Mouse (Mus musculus): ENCODE measurements around the gene Chpf2. TPM values are rescaled to one million over a fixed set of nuclear protein-coding genes. Genes with fewer than 3 reads are reported as not detected.
A peak's percentile ranks its signal among the peaks of the same experiment; 100 is the strongest.

The Chpf2 gene
- polyA plus RNA-seq, 1 experiment from 2014 or later = 19.2 TPM

DNA sequence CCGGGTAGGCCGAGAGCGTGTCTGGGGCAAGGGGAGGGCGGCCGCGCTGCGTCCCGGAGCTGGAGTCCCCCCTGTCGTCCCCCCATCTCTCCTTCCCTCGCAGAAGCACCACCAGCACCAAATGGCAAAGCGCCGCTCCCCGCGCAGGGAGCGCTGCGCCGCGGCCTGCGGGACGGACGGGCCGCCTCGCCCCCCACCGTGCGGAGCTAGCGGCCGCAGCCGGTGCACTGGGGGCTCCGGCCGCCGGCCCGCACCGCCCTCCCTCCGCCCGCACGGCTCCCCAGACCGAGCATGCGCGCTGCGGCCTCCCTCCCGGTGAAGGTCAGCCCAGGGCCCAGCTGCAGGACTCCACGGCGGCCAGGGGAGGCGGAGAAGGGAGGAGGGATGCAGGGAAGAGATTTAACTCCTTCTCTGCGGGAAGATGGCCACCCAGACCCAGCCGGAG lies 18.1 kb downstream of the Chpf2 start:
- Histone ChIP-seq H3K36me3 (ENCODE audit: control insufficient read depth, insufficient read depth, low read length) (no peaks in the 10 kb centered on the region), H3K4me2 (replicated peaks; ENCODE audit: low read depth) (peak overlapping the region; percentile 73), H3K9me3 (ENCODE audit: control insufficient read depth, low read length) (no peaks in the 10 kb centered on the region), H3K4me1 (replicated peaks; ENCODE audit: control insufficient read depth, insufficient read depth) (peaks cover 21% of the 10 kb centered on the region), H3K4me3 (ENCODE audit: low read depth, low read length) (peak overlapping the region; percentile 71), H3K27me3 (ENCODE audit: control insufficient read depth, insufficient read depth, low read length) (no peaks in the 10 kb centered on the region), H3K27ac (replicated peaks) (peak overlapping the region; percentile 94), H3K9ac (ENCODE audit: low read length) (peak overlapping the region; percentile 76)
- TF ChIP-seq CTCF (IDR thresholded peaks at IDR 0.05; ENCODE audit: low read depth) (peak; percentile 59), EP300 (optimal IDR thresholded peaks at IDR 0.05) (no peak)
- WGBS = 1% methylated on average over 35 of the region's 46 CpGs
- DNase-seq (ENCODE audit: low spot score) (peak; percentile 89), ATAC-seq (ENCODE audit: low FRiP score, low TSS enrichment) (peak; percentile 72)

DNA sequence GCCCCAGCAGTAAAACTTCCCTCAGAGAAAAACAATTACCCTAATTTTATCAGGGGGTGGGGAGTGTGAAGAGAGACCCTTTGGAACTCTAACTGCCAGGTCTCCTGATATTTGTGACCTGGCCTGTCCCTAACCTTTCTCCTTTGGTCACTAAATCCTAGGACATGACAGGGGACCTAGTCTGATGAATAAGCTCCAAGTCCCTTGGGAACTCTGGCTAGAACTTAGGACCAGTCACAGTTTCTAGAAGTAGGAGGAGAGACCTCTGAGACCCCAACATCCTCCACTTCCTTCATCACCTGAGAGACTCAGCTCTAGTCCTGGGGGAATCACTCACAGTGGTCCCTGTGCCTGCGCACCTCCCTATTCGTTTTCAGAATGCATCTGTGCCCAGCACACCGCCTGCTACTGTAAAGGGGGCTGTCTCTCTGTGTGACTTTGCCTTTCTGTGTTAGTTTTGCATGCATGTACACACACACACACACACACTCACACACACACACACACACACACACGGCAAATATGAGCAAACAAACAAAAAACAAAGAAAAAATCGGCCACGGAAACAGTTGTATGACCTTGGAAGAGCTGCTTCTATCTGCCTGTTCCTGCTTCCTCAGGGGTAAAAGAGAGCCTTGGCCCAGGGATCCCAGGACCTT lies 18.9 kb downstream of the Chpf2 start:
- no peak for DNase-seq (ENCODE audit: low spot score)

DNA sequence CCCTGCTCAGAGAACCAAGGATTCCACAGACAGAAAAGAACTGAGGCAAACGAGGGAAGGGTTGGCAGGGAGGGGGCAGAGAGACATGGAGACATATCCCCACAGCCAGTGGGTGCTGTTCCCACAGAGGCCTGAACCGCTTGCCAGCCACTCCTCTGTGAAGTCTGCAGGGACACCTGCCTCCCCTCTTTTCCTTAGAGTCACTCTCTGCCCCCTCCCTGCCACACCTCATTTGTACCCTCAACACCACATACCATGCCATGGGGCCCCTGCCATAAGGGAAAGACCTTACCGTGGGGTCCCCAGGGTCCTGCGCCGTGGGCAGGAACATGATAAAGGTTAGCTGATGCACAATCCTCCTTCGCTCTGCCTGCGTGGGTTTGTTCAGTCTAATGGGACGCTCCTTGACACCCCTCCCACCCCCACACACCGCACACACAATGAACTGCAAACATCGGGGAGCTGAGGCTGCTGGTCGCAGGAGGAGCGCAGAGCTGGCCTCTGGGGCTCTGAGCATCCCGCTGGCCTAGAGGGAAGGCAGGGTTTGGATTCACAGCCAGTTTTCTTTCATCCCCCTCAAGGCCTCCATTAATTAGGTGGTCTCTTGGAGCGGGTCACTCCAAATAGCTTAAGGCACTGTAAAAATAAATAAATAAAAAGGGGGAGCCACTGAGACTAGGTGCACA lies 19.6 kb downstream of the Chpf2 start:
- TF ChIP-seq EP300 (optimal IDR thresholded peaks at IDR 0.05) = no peak
- TF ChIP-seq CTCF (IDR thresholded peaks at IDR 0.05; ENCODE audit: low read depth) = peak; percentile 15; the same call in 1 of the 2 replicates
- no peaks in the 10 kb centered on the region for H3K27me3 ChIP-seq (ENCODE audit: control insufficient read depth, insufficient read depth, low read length)
- H3K9me3 ChIP-seq (ENCODE audit: control insufficient read depth, low read length) = no peaks in the 10 kb centered on the region
- no peak overlapping the region; the same call in 1 of the 2 replicates for H3K4me2 ChIP-seq (replicated peaks; ENCODE audit: low read depth)
- no peak overlapping the region for H3K9ac ChIP-seq (ENCODE audit: low read length)
- no peak for ATAC-seq (ENCODE audit: low FRiP score, low TSS enrichment)
- 40% methylated on average over 14 of the region's 14 CpGs for WGBS
- no peak overlapping the region for H3K4me3 ChIP-seq (ENCODE audit: low read depth, low read length)
- no peak for DNase-seq (ENCODE audit: low spot score)
- H3K4me1 ChIP-seq (replicated peaks; ENCODE audit: control insufficient read depth, insufficient read depth) = peaks cover 21% of the 10 kb centered on the region
- no peaks in the 10 kb centered on the region for H3K36me3 ChIP-seq (ENCODE audit: control insufficient read depth, insufficient read depth, low read length)
- H3K27ac ChIP-seq (replicated peaks) = no peak overlapping the region

More for the DNA sequence above, 18.9 kb downstream of the Chpf2 start:
- no peak for ATAC-seq (ENCODE audit: low FRiP score, low TSS enrichment)
- Histone ChIP-seq H3K9me3 (ENCODE audit: control insufficient read depth, low read length) (no peaks in the 10 kb centered on the region), H3K27ac (replicated peaks) (peak overlapping the region; percentile 94), H3K27me3 (ENCODE audit: control insufficient read depth, insufficient read depth, low read length) (no peaks in the 10 kb centered on the region), H3K4me3 (ENCODE audit: low read depth, low read length) (peak overlapping the region; percentile 71), H3K9ac (ENCODE audit: low read length) (peak overlapping the region; percentile 76), H3K36me3 (ENCODE audit: control insufficient read depth, insufficient read depth, low read length) (no peaks in the 10 kb centered on the region), H3K4me2 (replicated peaks; ENCODE audit: low read depth) (peak overlapping the region; percentile 73), H3K4me1 (replicated peaks; ENCODE audit: control insufficient read depth, insufficient read depth) (peaks cover 21% of the 10 kb centered on the region)
- TF ChIP-seq EP300 (optimal IDR thresholded peaks at IDR 0.05) (no peak), CTCF (IDR thresholded peaks at IDR 0.05; ENCODE audit: low read depth) (no peak)
- WGBS = 19% methylated on average over 6 of the region's 6 CpGs

DNA sequence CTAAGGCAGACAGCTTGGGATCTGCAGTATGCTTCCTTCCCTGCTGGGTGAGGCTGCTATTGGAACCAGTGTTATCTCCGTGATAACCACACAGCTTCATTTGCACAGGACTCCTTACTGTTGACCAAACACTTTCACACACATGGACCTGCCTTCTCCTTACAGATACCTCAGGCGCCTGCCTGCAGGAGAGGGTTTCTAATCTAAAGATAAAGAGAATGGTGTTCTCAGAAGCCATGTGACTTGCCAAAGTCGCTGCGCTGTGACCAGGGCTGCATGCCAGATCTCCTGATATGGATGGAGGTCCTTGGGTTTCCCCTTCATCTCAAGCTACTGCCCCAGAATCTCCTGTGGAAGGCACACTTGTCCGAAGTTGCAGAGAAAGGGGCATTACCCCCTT lies 22.8 kb downstream of the Chpf2 start:
- DNase-seq (ENCODE audit: low spot score) (no peak), ATAC-seq (ENCODE audit: low FRiP score, low TSS enrichment) (peak; percentile 33; the same call in 1 of the 2 replicates)
- H3K4me3 ChIP-seq (ENCODE audit: low read depth, low read length) = no peak overlapping the region
- H3K9me3 ChIP-seq (ENCODE audit: control insufficient read depth, low read length) = no peaks in the 10 kb centered on the region
- H3K27me3 ChIP-seq (ENCODE audit: control insufficient read depth, insufficient read depth, low read length) = no peaks in the 10 kb centered on the region
- H3K9ac ChIP-seq (ENCODE audit: low read length) = no peak overlapping the region
- no peak overlapping the region for H3K4me2 ChIP-seq (replicated peaks; ENCODE audit: low read depth)
- no peak for TF ChIP-seq EP300 (optimal IDR thresholded peaks at IDR 0.05)
- TF ChIP-seq CTCF (IDR thresholded peaks at IDR 0.05; ENCODE audit: low read depth) = no peak
- H3K4me1 ChIP-seq (replicated peaks; ENCODE audit: control insufficient read depth, insufficient read depth) = peaks cover 10% of the 10 kb centered on the region
- 24% methylated on average over 5 of the region's 5 CpGs for WGBS
- H3K27ac ChIP-seq (replicated peaks) = no peak overlapping the region
- no peaks in the 10 kb centered on the region for H3K36me3 ChIP-seq (ENCODE audit: control insufficient read depth, insufficient read depth, low read length)

DNA sequence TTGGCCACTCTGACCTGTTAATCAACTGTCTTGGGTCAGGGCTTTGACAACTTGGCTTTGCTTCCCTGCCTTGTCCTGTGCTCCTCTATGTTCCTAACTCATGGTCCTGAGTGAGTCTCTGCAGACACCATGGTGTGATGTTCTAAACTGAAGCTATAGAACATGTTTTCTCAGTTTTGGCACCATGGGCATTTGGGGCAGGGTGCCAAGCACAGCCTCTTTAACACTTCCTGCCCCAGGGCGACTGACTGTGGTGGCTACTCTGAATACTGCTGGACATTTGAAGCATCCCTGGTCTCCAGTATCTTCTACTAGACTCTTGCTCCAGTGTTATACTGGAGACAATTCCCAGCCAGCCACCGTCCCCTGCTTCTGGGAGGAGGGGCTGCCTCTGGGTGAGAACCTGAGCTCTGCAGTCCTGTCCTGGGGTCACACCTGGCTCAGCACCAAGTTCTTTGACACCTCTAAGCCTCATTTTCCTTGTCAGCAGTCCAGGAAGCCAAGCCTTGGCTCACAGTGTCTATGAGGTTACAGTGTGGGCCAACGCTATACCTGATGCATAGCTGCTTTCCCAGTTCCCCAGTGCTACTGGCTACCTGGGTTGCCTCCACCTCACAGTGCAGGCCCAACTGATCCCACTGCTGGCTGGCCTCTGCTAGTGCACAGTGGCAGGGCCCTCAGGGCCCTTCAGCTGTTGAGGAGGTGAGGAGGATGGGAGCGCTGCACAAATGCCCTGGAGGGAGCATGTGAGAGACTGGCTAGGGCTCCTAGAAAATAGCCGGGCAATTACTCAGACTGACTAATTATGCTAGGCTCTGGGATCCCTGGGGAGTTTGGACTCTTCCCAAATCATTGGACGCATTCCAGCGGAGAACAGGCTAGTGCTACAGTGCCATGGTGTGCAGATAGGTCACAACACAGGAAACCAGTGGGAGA lies 25.1 kb downstream of the Chpf2 start:
- no peak overlapping the region for H3K9ac ChIP-seq (ENCODE audit: low read length)
- TF ChIP-seq EP300 (optimal IDR thresholded peaks at IDR 0.05) (no peak), CTCF (IDR thresholded peaks at IDR 0.05; ENCODE audit: low read depth) (no peak)
- ATAC-seq (ENCODE audit: low FRiP score, low TSS enrichment) = no peak
- H3K4me2 ChIP-seq (replicated peaks; ENCODE audit: low read depth) = no peak overlapping the region
- no peaks in the 10 kb centered on the region; the same call in 1 of the 2 replicates for H3K36me3 ChIP-seq (ENCODE audit: control insufficient read depth, insufficient read depth, low read length)
- no peaks in the 10 kb centered on the region for H3K27me3 ChIP-seq (ENCODE audit: control insufficient read depth, insufficient read depth, low read length)
- H3K4me1 ChIP-seq (replicated peaks; ENCODE audit: control insufficient read depth, insufficient read depth) = no peaks in the 10 kb centered on the region; the same call in 1 of the 2 replicates
- no peak overlapping the region for H3K4me3 ChIP-seq (ENCODE audit: low read depth, low read length)
- H3K9me3 ChIP-seq (ENCODE audit: control insufficient read depth, low read length) = no peaks in the 10 kb centered on the region
- DNase-seq (ENCODE audit: low spot score) = no peak
- WGBS = 55% methylated on average over 7 of the region's 7 CpGs
- H3K27ac ChIP-seq (replicated peaks) = no peak overlapping the region

Data from stomach, postnatal 0 days (tissue).